In genomic region chr8:109012655-109013054, GRCm38 (mm10) we compare ENCODE assay signal across 14 mouse cellular contexts.
DNase-seq lines count a peak whose midpoint lies in the region; ATAC-seq lines count a peak whose summit lies in the region.
"Had no signal": no experiment of that assay in that cellular context is flagged by ENCODE, and none has a peak within 500 bp of the region (broad histone marks: within the 10 kb centered on the region; RNA-seq: fewer than 3 reads in every experiment).

No protein-coding gene starts in this region.

- peak; percentile 10 for DNase-seq in Muller cell, postnatal 12 days (ENCODE audit: inconsistent ontology term)
- DNase-seq in embryo, embryonic 10 days (ENCODE audit: low spot score), result peak; percentile 60
- peak; percentile 42 for DNase-seq in neural tube, embryonic 10.5 days (ENCODE audit: extremely low spot score, low spot score)
- DNase-seq in adrenal gland, adult 2 months, result no peak
- DNase-seq in urinary bladder, postnatal 10 days (ENCODE audit: low spot score), result no peak
- DNase-seq in ovary, postnatal 14 days (ENCODE audit: low spot score), result no peak
- DNase-seq: cerebellum, adult 9-10 months; gastrocnemius, postnatal 14 days; kidney, adult 18-20 months; layer of hippocampus, adult 9-11 months had no signal

- no peaks in the 10 kb centered on the region for H3K27me3 ChIP-seq in hindbrain, embryonic 15.5 days
- H3K27me3 ChIP-seq: CH12.LX; limb, embryonic 12.5 days; lung, embryonic 15.5 days had no signal

- no peaks in the 10 kb centered on the region for H3K36me3 ChIP-seq in hindbrain, embryonic 15.5 days
- H3K36me3 ChIP-seq: limb, embryonic 12.5 days; lung, embryonic 15.5 days had no signal

- H3K9me3 ChIP-seq in hindbrain, embryonic 15.5 days, result no peaks in the 10 kb centered on the region
- H3K9me3 ChIP-seq: limb, embryonic 12.5 days; lung, embryonic 15.5 days had no signal

- no peak overlapping the region for H3K4me2 ChIP-seq in hindbrain, embryonic 15.5 days
- H3K4me2 ChIP-seq: limb, embryonic 12.5 days; lung, embryonic 15.5 days had no signal

- H3K4me1 ChIP-seq in hindbrain, embryonic 15.5 days (replicated peaks), result peaks cover 6% of the 10 kb centered on the region
- H3K4me1 ChIP-seq: lung, embryonic 15.5 days had no signal

- H3K4me3 ChIP-seq in hindbrain, embryonic 15.5 days, result no peak overlapping the region
- H3K4me3 ChIP-seq: limb, embryonic 12.5 days; lung, embryonic 15.5 days had no signal

- 6% methylated on average over 8 of the region's 8 CpGs for WGBS in hindbrain, embryonic 15.5 days

- H3K27ac ChIP-seq in hindbrain, embryonic 15.5 days (replicated peaks), result peak overlapping the region; percentile 12; the same call in 1 of the 2 replicates
- H3K27ac ChIP-seq: limb, embryonic 12.5 days; lung, embryonic 15.5 days had no signal

- H3K9ac ChIP-seq in hindbrain, embryonic 15.5 days, result no peak overlapping the region
- H3K9ac ChIP-seq: limb, embryonic 12.5 days; lung, embryonic 15.5 days had no signal

- no peak for ATAC-seq in hindbrain, embryonic 15.5 days (ENCODE audit: low FRiP score, low read depth)

Comparison
In these comparisons a context has a peak if more than half of its experiments do, and no peak if none do; other contexts are left out.
1. DNase-seq: peak in Muller cell, postnatal 12 days (single experiment), embryo, embryonic 10 days (single experiment) and neural tube, embryonic 10.5 days (single experiment); none in adrenal gland, adult 2 months (single experiment), urinary bladder, postnatal 10 days (single experiment) and ovary, postnatal 14 days (single experiment).